Mouse (Mus musculus): Measurements from ENCODE around the gene Hmcn1. TPM values are rescaled to one million over a fixed set of nuclear protein-coding genes. Genes with fewer than 3 reads are reported as not detected.

The Hmcn1 gene
- polyA plus RNA-seq, 1 experiment from 2014 or later = 36.0 TPM

- no peaks in the 10 kb centered on the region for H3K4me1 ChIP-seq
- no peak overlapping the region for H3K27ac ChIP-seq
- H3K9ac ChIP-seq = no peak overlapping the region
- no peak overlapping the region for H3K4me3 ChIP-seq
- no peaks in the 10 kb centered on the region for H3K27me3 ChIP-seq
- WGBS = 60% methylated on average over 9 of the region's 9 CpGs
- H3K4me2 ChIP-seq (replicated peaks) = no peak overlapping the region
- no peaks in the 10 kb centered on the region for H3K9me3 ChIP-seq
- no peak for ATAC-seq (ENCODE audit: low FRiP score, low read depth)
- H3K36me3 ChIP-seq = peaks cover 24% of the 10 kb centered on the region
These were observed 188.8 kb downstream of the Hmcn1 start for GRCm38 (mm10) chr1:150804235-150805099.

- WGBS = 88% methylated on average over 12 of the region's 12 CpGs
- no peak overlapping the region for H3K4me3 ChIP-seq
- H3K27me3 ChIP-seq = no peaks in the 10 kb centered on the region
- no peak overlapping the region for H3K27ac ChIP-seq
- H3K9ac ChIP-seq = no peak overlapping the region
- no peaks in the 10 kb centered on the region for H3K9me3 ChIP-seq
- H3K4me2 ChIP-seq (replicated peaks) = no peak overlapping the region
- peaks cover 28% of the 10 kb centered on the region for H3K36me3 ChIP-seq
- H3K4me1 ChIP-seq = no peaks in the 10 kb centered on the region
- ATAC-seq (ENCODE audit: low FRiP score, low read depth) = no peak
These were observed 190.6 kb downstream of the Hmcn1 start for GRCm38 (mm10) chr1:150802642-150803041.

GRCm38 (mm10) chr1:150800611-150801263 lies 192.5 kb downstream of the Hmcn1 start:
- Histone ChIP-seq H3K4me3 (no peak overlapping the region), H3K4me2 (replicated peaks) (no peak overlapping the region), H3K36me3 (peaks cover 42% of the 10 kb centered on the region), H3K27ac (no peak overlapping the region), H3K4me1 (no peaks in the 10 kb centered on the region), H3K9me3 (no peaks in the 10 kb centered on the region), H3K27me3 (no peaks in the 10 kb centered on the region), H3K9ac (no peak overlapping the region)
- ATAC-seq (ENCODE audit: low FRiP score, low read depth) = no peak
- 85% methylated on average over 8 of the region's 8 CpGs for WGBS

GRCm38 (mm10) chr1:150798651-150799050 lies 194.6 kb downstream of the Hmcn1 start:
- Histone ChIP-seq H3K4me1 (no peaks in the 10 kb centered on the region), H3K9ac (no peak overlapping the region), H3K4me3 (no peak overlapping the region), H3K27me3 (no peaks in the 10 kb centered on the region), H3K4me2 (replicated peaks) (no peak overlapping the region), H3K27ac (no peak overlapping the region), H3K9me3 (no peaks in the 10 kb centered on the region), H3K36me3 (peaks cover 40% of the 10 kb centered on the region)
- no peak for ATAC-seq (ENCODE audit: low FRiP score, low read depth)
- WGBS = 95% methylated on average over 5 of the region's 5 CpGs

GRCm38 (mm10) chr1:150786746-150787145 lies 206.5 kb downstream of the Hmcn1 start:
- H3K4me2 ChIP-seq (replicated peaks) = no peak overlapping the region
- no peaks in the 10 kb centered on the region for H3K4me1 ChIP-seq
- H3K9me3 ChIP-seq = peaks cover 5% of the 10 kb centered on the region; the same call in 1 of the 2 replicates
- H3K9ac ChIP-seq = no peak overlapping the region
- no peak overlapping the region for H3K27ac ChIP-seq
- 85% methylated on average over 6 of the region's 6 CpGs for WGBS
- H3K27me3 ChIP-seq = no peaks in the 10 kb centered on the region
- H3K4me3 ChIP-seq = no peak overlapping the region
- no peak for ATAC-seq (ENCODE audit: low FRiP score, low read depth)
- H3K36me3 ChIP-seq = peaks cover 7% of the 10 kb centered on the region

- no peaks in the 10 kb centered on the region for H3K27me3 ChIP-seq
- H3K4me3 ChIP-seq = no peak overlapping the region
- H3K4me1 ChIP-seq = no peaks in the 10 kb centered on the region
- H3K9ac ChIP-seq = no peak overlapping the region
- 81% methylated on average over 15 of the region's 15 CpGs for WGBS
- peaks cover 5% of the 10 kb centered on the region; the same call in 1 of the 2 replicates for H3K9me3 ChIP-seq
- ATAC-seq (ENCODE audit: low FRiP score, low read depth) = no peak
- H3K4me2 ChIP-seq (replicated peaks) = no peak overlapping the region
- H3K27ac ChIP-seq = no peak overlapping the region
- peaks cover 7% of the 10 kb centered on the region for H3K36me3 ChIP-seq
These were observed 210.0 kb downstream of the Hmcn1 start for GRCm38 (mm10) chr1:150783070-150783842.

- no peak for ATAC-seq (ENCODE audit: low FRiP score, low read depth)
These were observed 213.3 kb downstream of the Hmcn1 start for GRCm38 (mm10) chr1:150779902-150780301.

GRCm38 (mm10) chr1:150776741-150777140 lies 216.5 kb downstream of the Hmcn1 start:
- no peak overlapping the region for H3K27ac ChIP-seq
- no peaks in the 10 kb centered on the region for H3K9me3 ChIP-seq
- H3K4me1 ChIP-seq = peaks cover 11% of the 10 kb centered on the region
- no peaks in the 10 kb centered on the region for H3K27me3 ChIP-seq
- no peak overlapping the region for H3K4me2 ChIP-seq (replicated peaks)
- ATAC-seq (ENCODE audit: low FRiP score, low read depth) = no peak
- 0 out of 2 replicates have a peak, but pooled peaks cover 2% of the 10 kb centered on the region for H3K36me3 ChIP-seq
- no peak overlapping the region for H3K9ac ChIP-seq
- no peak overlapping the region for H3K4me3 ChIP-seq

More at GRCm38 (mm10) chr1:150779902-150780301, 213.3 kb downstream of the Hmcn1 start:
- WGBS = 54% methylated on average over 2 of the region's 2 CpGs
- Histone ChIP-seq H3K9me3 (peaks cover 5% of the 10 kb centered on the region; the same call in 1 of the 2 replicates), H3K27me3 (no peaks in the 10 kb centered on the region), H3K27ac (no peak overlapping the region), H3K36me3 (no peaks in the 10 kb centered on the region; the same call in 1 of the 2 replicates), H3K4me2 (replicated peaks) (no peak overlapping the region), H3K4me1 (peaks cover 10% of the 10 kb centered on the region), H3K4me3 (no peak overlapping the region), H3K9ac (no peak overlapping the region)

GRCm38 (mm10) chr1:150775742-150776141 lies 217.5 kb downstream of the Hmcn1 start:
- ATAC-seq (ENCODE audit: low FRiP score, low read depth) = peak; percentile 35; the same call in 1 of the 2 replicates
- Histone ChIP-seq H3K9ac (no peak overlapping the region), H3K27ac (no peak overlapping the region)

GRCm38 (mm10) chr1:150772958-150773357 lies 220.3 kb downstream of the Hmcn1 start:
- ATAC-seq (ENCODE audit: low FRiP score, low read depth) = no peak
- no peak overlapping the region for H3K4me3 ChIP-seq
- no peaks in the 10 kb centered on the region for H3K9me3 ChIP-seq
- no peak overlapping the region for H3K9ac ChIP-seq
- no peak overlapping the region for H3K4me2 ChIP-seq (replicated peaks)
- H3K27me3 ChIP-seq = no peaks in the 10 kb centered on the region
- 89% methylated on average over 3 of the region's 3 CpGs for WGBS
- 0 out of 2 replicates have a peak, but pooled peaks cover 2% of the 10 kb centered on the region for H3K36me3 ChIP-seq
- peaks cover 32% of the 10 kb centered on the region for H3K4me1 ChIP-seq
- H3K27ac ChIP-seq = no peak overlapping the region

More at GRCm38 (mm10) chr1:150775742-150776141, 217.5 kb downstream of the Hmcn1 start:
- 54% methylated on average over 2 of the region's 2 CpGs for WGBS
- H3K27me3 ChIP-seq = no peaks in the 10 kb centered on the region
- 0 out of 2 replicates have a peak, but pooled peaks cover 2% of the 10 kb centered on the region for H3K36me3 ChIP-seq
- H3K9me3 ChIP-seq = no peaks in the 10 kb centered on the region
- H3K4me3 ChIP-seq = no peak overlapping the region
- H3K4me2 ChIP-seq (replicated peaks) = no peak overlapping the region
- peaks cover 21% of the 10 kb centered on the region for H3K4me1 ChIP-seq

- peak overlapping the region; percentile 40; the same call in 1 of the 2 replicates for H3K27ac ChIP-seq
- 0 out of 2 replicates have a peak, but pooled peaks cover 2% of the 10 kb centered on the region for H3K36me3 ChIP-seq
- H3K4me1 ChIP-seq = peaks cover 29% of the 10 kb centered on the region
- ATAC-seq (ENCODE audit: low FRiP score, low read depth) = peak; percentile 65; the same call in 1 of the 2 replicates
- H3K9ac ChIP-seq = no peak overlapping the region
- WGBS = 11% methylated on average over 7 of the region's 7 CpGs
- H3K4me2 ChIP-seq (replicated peaks) = 0 out of 2 replicates have a peak overlapping the region, but pooled peaks have one; percentile 20
- no peak overlapping the region for H3K4me3 ChIP-seq
- H3K9me3 ChIP-seq = no peaks in the 10 kb centered on the region
- no peaks in the 10 kb centered on the region for H3K27me3 ChIP-seq
These were observed 222.2 kb downstream of the Hmcn1 start for GRCm38 (mm10) chr1:150770948-150771521.

Data from limb, embryonic 13.5 days (tissue).